Mouse (Mus musculus): Measurements from ENCODE around the gene Agbl2. TPM values are rescaled to one million over a fixed set of nuclear protein-coding genes. Genes with fewer than 3 reads are reported as not detected.

Gene Agbl2
- polyA plus RNA-seq, 1 experiment, result not detected

GRCm38 (mm10) chr2:90881824-90882223, 99.3 kb downstream of the Agbl2 start:
- Histone ChIP-seq H3K79me3 (ENCODE audit: low read depth) (no peaks in the 10 kb centered on the region), H3K27me3 (ENCODE audit: control insufficient read depth, insufficient read depth, insufficient read length) (peaks cover 29% of the 10 kb centered on the region), H3K4me3 (ENCODE audit: insufficient read depth, poor library complexity, severe bottlenecking) (no peak overlapping the region), H3K79me2 (ENCODE audit: control insufficient read depth, insufficient read depth) (no peaks in the 10 kb centered on the region), H3ac (ENCODE audit: control insufficient read depth, insufficient read length, low read depth) (no peak overlapping the region), H3K36me3 (ENCODE audit: control insufficient read depth, insufficient read depth) (no peaks in the 10 kb centered on the region)
- TF ChIP-seq MAX (IDR thresholded peaks at IDR 0.05) (no peak), MYOD1 (IDR thresholded peaks at IDR 0.05; ENCODE audit: control insufficient read depth, insufficient read length, low read depth) (no peak), CEBPB (IDR thresholded peaks at IDR 0.05; ENCODE audit: low read depth) (no peak), CTCF (IDR thresholded peaks at IDR 0.05; ENCODE audit: control insufficient read depth, insufficient read depth, insufficient read length) (no peak), FOSL1 (IDR thresholded peaks at IDR 0.05; ENCODE audit: insufficient read depth, low read length, poor library complexity, severe bottlenecking) (no peak), USF1 (IDR thresholded peaks at IDR 0.05; ENCODE audit: low read depth) (no peak)

Other genes starting within 250 kb of the Agbl2 start
- 1.1 TPM for gene Ptprj, start 202.1 kb upstream of the Agbl2 start, polyA plus RNA-seq (2012; fragmentation: generic; extraction: Trizol)
- gene Nup160, start 105.5 kb upstream of the Agbl2 start, polyA plus RNA-seq (2012; fragmentation: generic; extraction: Trizol), result 15.1 TPM
- gene Fnbp4, start 37.4 kb upstream of the Agbl2 start, polyA plus RNA-seq (2012; fragmentation: generic; extraction: Trizol), result 12.1 TPM
- 146 TPM for gene Mtch2, start 64.4 kb downstream of the Agbl2 start, polyA plus RNA-seq (2012; fragmentation: generic; extraction: Trizol)
- gene C1qtnf4, start 103.1 kb downstream of the Agbl2 start, polyA plus RNA-seq (2012; fragmentation: generic; extraction: Trizol), result 0.02 TPM
- 17.3 TPM for gene Kbtbd4, start 122.0 kb downstream of the Agbl2 start, polyA plus RNA-seq (2012; fragmentation: generic; extraction: Trizol)
- gene Ndufs3, start 122.1 kb downstream of the Agbl2 start, polyA plus RNA-seq (2012; fragmentation: generic; extraction: Trizol), result 150 TPM
- gene Celf1, start 157.7 kb downstream of the Agbl2 start, polyA plus RNA-seq (2012; fragmentation: generic; extraction: Trizol), result 34.8 TPM